Mouse (Mus musculus) limb, embryonic 14.5 days (tissue): ENCODE results near the gene Gm43951. TPM values are rescaled to one million over a fixed set of nuclear protein-coding genes. Genes with fewer than 3 reads are reported as not detected.

Experiments used
- ATAC-seq: fragments of 200-750 bp; cut with Nextera tagmentation; 2 replicates; pipeline ENCODE4 v1.8.0; 2017; ENCODE audit warnings: low read depth, moderate number of reproducible peaks, moderate TSS enrichment; ENCODE audit not compliant: low FRiP score
- DNase-seq: peaks from one replicate; pipeline ENCODE4 v3.0.0-alpha.2; 2015; ENCODE audit warnings: low spot score
- H3K27ac ChIP-seq: fragments of 300-500 bp; sonication (generic); replicated peaks from 2 replicates; pipeline ENCODE4 v1.5.1; 2014; ENCODE audit warnings: low read depth, mild to moderate bottlenecking, low read length, moderate library complexity, mixed read lengths
- H3K27me3 ChIP-seq: fragments of 300-500 bp; sonication (generic); 2 replicates; pipeline ENCODE4 v1.6.1; 2014; ENCODE audit warnings: low read length, mixed read lengths; ENCODE audit not compliant: control insufficient read depth, insufficient read depth
- H3K36me3 ChIP-seq: fragments of 300-500 bp; sonication (generic); 2 replicates; pipeline ENCODE4 v1.6.1; 2014; ENCODE audit warnings: mild to moderate bottlenecking, low read length, moderate library complexity, mixed read lengths; ENCODE audit not compliant: control insufficient read depth, insufficient read depth
- H3K4me1 ChIP-seq: fragments of 300-500 bp; sonication (generic); 2 replicates; pipeline ENCODE4 v1.6.1; 2014; ENCODE audit warnings: antibody characterized with exemption, low read length, mixed read lengths; ENCODE audit not compliant: control insufficient read depth, insufficient read depth
- H3K4me2 ChIP-seq: fragments of 300-500 bp; sonication (generic); replicated peaks from 2 replicates; pipeline ENCODE4 v1.6.1; 2014; ENCODE audit warnings: low read depth, mild to moderate bottlenecking, low read length, moderate library complexity; ENCODE audit not compliant: severe bottlenecking
- H3K4me3 ChIP-seq: fragments of 300-500 bp; sonication (generic); replicated peaks from 2 replicates; pipeline ENCODE4 v1.5.1; 2014; ENCODE audit warnings: low read length
- H3K9ac ChIP-seq: fragments of 300-500 bp; sonication (generic); 2 replicates; pipeline ENCODE4 v1.6.1; 2014; ENCODE audit warnings: mild to moderate bottlenecking, low read depth, low read length, moderate library complexity; ENCODE audit not compliant: severe bottlenecking
- H3K9me3 ChIP-seq: fragments of 300-500 bp; sonication (generic); 2 replicates; pipeline ENCODE4 v1.6.1; 2016; ENCODE audit warnings: low read length; ENCODE audit not compliant: control insufficient read depth
- POLR2A ChIP-seq: fragments of 200-500 bp; IDR thresholded peaks from 2 replicates; pipeline ENCODE4 v1.8.0; 2012; ENCODE audit warnings: inconsistent platforms, mild to moderate bottlenecking, moderate library complexity, borderline replicate concordance; ENCODE audit not compliant: insufficient read depth, insufficient read length; ENCODE audit errors: extremely low read depth
- WGBS: fragments of 180-500 bp; shearing (Covaris S2); extraction: QIAGEN DNeasy Blood & Tissue Kit; methylation state at CpG from one replicate; pipeline ENCODE4 v1.1.7; 2014; 5-methylcytosine and 5-hydroxymethylcytosine counted together
- polyA plus RNA-seq, 2 experiments: library from polyadenylated mRNA; depleted of rRNA in 1 of 2; stranded (reverse) in 1 of 2; unstranded in 1 of 2; fragments of >200 nt; fragmentation: Nextera tagmentation in 1 of 2; extraction: Ambion mirVana in 1 of 2; gene quantifications; 2 replicates each; pipeline versions ENCODE4 v1.2.1 to v1.2.3; 2012 to 2014

The Gm43951 gene
- polyA plus RNA-seq, 2 experiments = 0.12 to 2.4 TPM

GRCm38 (mm10) chr11:72196506-72196905, 10.1 kb downstream of the Gm43951 start:
- WGBS = 91% methylated on average over 8 of the region's 8 CpGs
- no peak for DNase-seq
- H3K36me3 ChIP-seq = peaks cover 35% of the 10 kb centered on the region

GRCm38 (mm10) chr11:72194259-72194658, 12.4 kb downstream of the Gm43951 start:
- no peak overlapping the region for H3K4me2 ChIP-seq
- WGBS = 92% methylated on average over 2 of the region's 2 CpGs
- no peak for TF ChIP-seq POLR2A
- no peak overlapping the region for H3K9ac ChIP-seq
- H3K4me1 ChIP-seq = no peaks in the 10 kb centered on the region
- no peak overlapping the region for H3K27ac ChIP-seq
- no peaks in the 10 kb centered on the region for H3K9me3 ChIP-seq
- DNase-seq (no peak), ATAC-seq (no peak)
- peaks cover 46% of the 10 kb centered on the region for H3K36me3 ChIP-seq
- H3K27me3 ChIP-seq = no peaks in the 10 kb centered on the region
- H3K4me3 ChIP-seq = no peak overlapping the region

More at GRCm38 (mm10) chr11:72196506-72196905, 10.1 kb downstream of the Gm43951 start:
- no peak overlapping the region for H3K4me3 ChIP-seq
- no peaks in the 10 kb centered on the region for H3K27me3 ChIP-seq
- no peak overlapping the region for H3K4me2 ChIP-seq
- ATAC-seq = no peak
- no peak overlapping the region for H3K27ac ChIP-seq
- TF ChIP-seq POLR2A = no peak
- no peak overlapping the region for H3K9ac ChIP-seq
- H3K4me1 ChIP-seq = no peaks in the 10 kb centered on the region
- no peaks in the 10 kb centered on the region for H3K9me3 ChIP-seq

GRCm38 (mm10) chr11:72190857-72191256, 15.8 kb downstream of the Gm43951 start:
- Histone ChIP-seq H3K27ac (no peak overlapping the region), H3K36me3 (peaks cover 60% of the 10 kb centered on the region), H3K9me3 (no peaks in the 10 kb centered on the region), H3K9ac (no peak overlapping the region), H3K4me1 (no peaks in the 10 kb centered on the region), H3K4me2 (no peak overlapping the region), H3K27me3 (no peaks in the 10 kb centered on the region), H3K4me3 (no peak overlapping the region)
- WGBS = 86% methylated on average over 1 of the region's 1 CpGs
- DNase-seq = no peak
- no peak for TF ChIP-seq POLR2A
- no peak for ATAC-seq

- TF ChIP-seq POLR2A = no peak
- H3K4me1 ChIP-seq = no peaks in the 10 kb centered on the region
- H3K36me3 ChIP-seq = peaks cover 43% of the 10 kb centered on the region
- no peak overlapping the region for H3K4me3 ChIP-seq
- ATAC-seq = no peak
- no peak overlapping the region for H3K9ac ChIP-seq
- no peak overlapping the region for H3K27ac ChIP-seq
- H3K4me2 ChIP-seq = no peak overlapping the region
- H3K9me3 ChIP-seq = no peaks in the 10 kb centered on the region
- DNase-seq = no peak
- H3K27me3 ChIP-seq = no peaks in the 10 kb centered on the region
- 88% methylated on average over 4 of the region's 4 CpGs for WGBS
These were observed 22.4 kb downstream of the Gm43951 start for GRCm38 (mm10) chr11:72184252-72184651.

- H3K9ac ChIP-seq = no peak overlapping the region
- no peaks in the 10 kb centered on the region for H3K27me3 ChIP-seq
- DNase-seq = no peak
- no peak overlapping the region for H3K4me2 ChIP-seq
- no peaks in the 10 kb centered on the region for H3K9me3 ChIP-seq
- H3K4me1 ChIP-seq = no peaks in the 10 kb centered on the region
- no peak overlapping the region for H3K4me3 ChIP-seq
- WGBS = 93% methylated on average over 4 of the region's 4 CpGs
- no peak for TF ChIP-seq POLR2A
- ATAC-seq = no peak
- peaks cover 46% of the 10 kb centered on the region for H3K36me3 ChIP-seq
- H3K27ac ChIP-seq = no peak overlapping the region
These were observed 25.5 kb downstream of the Gm43951 start for GRCm38 (mm10) chr11:72181136-72181535.

GRCm38 (mm10) chr11:72180556-72180955, 26.1 kb downstream of the Gm43951 start:
- WGBS = 88% methylated on average over 5 of the region's 5 CpGs
- Histone ChIP-seq H3K36me3 (peaks cover 48% of the 10 kb centered on the region), H3K9ac (no peak overlapping the region)

More at GRCm38 (mm10) chr11:72180556-72180955, 26.1 kb downstream of the Gm43951 start:
- no peak overlapping the region for H3K4me3 ChIP-seq
- TF ChIP-seq POLR2A = no peak
- no peaks in the 10 kb centered on the region for H3K4me1 ChIP-seq
- DNase-seq (no peak), ATAC-seq (no peak)
- H3K4me2 ChIP-seq = no peak overlapping the region
- no peaks in the 10 kb centered on the region for H3K27me3 ChIP-seq
- no peaks in the 10 kb centered on the region for H3K9me3 ChIP-seq
- H3K27ac ChIP-seq = no peak overlapping the region
